ENCODE assay signal across 21 mouse cellular contexts in genomic region chr16:43752900-43753299, GRCm38 (mm10). TPM values are rescaled to one million over a fixed set of nuclear protein-coding genes. Genes with fewer than 3 reads are reported as not detected.
A peak's percentile ranks its signal among the peaks of the same experiment; 100 is the strongest.
DNase-seq lines count a peak whose midpoint lies in the region; ATAC-seq and TF ChIP-seq lines count a peak whose summit lies in the region.
"Had no signal": no experiment of that assay in that cellular context is flagged by ENCODE, and none has a peak within 500 bp of the region (broad histone marks: within the 10 kb centered on the region; RNA-seq: fewer than 3 reads in every experiment).

No protein-coding gene starts in this region.

- 0 out of 2 replicates have a peak, but pooled peaks have one; percentile 1 for TF ChIP-seq CTCF in kidney, adult 2 months (conservative IDR thresholded peaks at IDR 0.05; ENCODE audit: insufficient read depth, insufficient read length, low read depth, low read length)
- no peak for TF ChIP-seq CTCF in thymus, adult 2 months (IDR thresholded peaks at IDR 0.05; ENCODE audit: borderline replicate concordance, control insufficient read depth, extremely low read depth, insufficient read depth, low read length, poor library complexity)

- H3K9me3 ChIP-seq in kidney, embryonic 15.5 days (replicated peaks), result no peaks in the 10 kb centered on the region
- H3K9me3 ChIP-seq: G1E; intestine, embryonic 15.5 days; midbrain, embryonic 12.5 days; neural tube, embryonic 13.5 days had no signal

- H3K27me3 ChIP-seq in kidney, adult 2 months (replicated peaks; ENCODE audit: control insufficient read depth, insufficient read depth, low read length), result no peaks in the 10 kb centered on the region
- H3K27me3 ChIP-seq in kidney, embryonic 15.5 days, result no peaks in the 10 kb centered on the region
- no peaks in the 10 kb centered on the region for H3K27me3 ChIP-seq in thymus, adult 2 months (ENCODE audit: control insufficient read depth, insufficient read depth, low read length)
- H3K27me3 ChIP-seq: intestine, embryonic 15.5 days; midbrain, embryonic 12.5 days; neural tube, embryonic 13.5 days had no signal

- intact Hi-C loops in left cerebral cortex, postnatal 10 days (cut with DNase I), result no loop called here

- no peak overlapping the region for H3K4me3 ChIP-seq in kidney, adult 2 months (ENCODE audit: insufficient read depth, low read depth, low read length)
- H3K4me3 ChIP-seq in kidney, embryonic 15.5 days (replicated peaks), result no peak overlapping the region
- no peak overlapping the region for H3K4me3 ChIP-seq in thymus, adult 2 months (ENCODE audit: control insufficient read depth, insufficient read depth, low read length)
- H3K4me3 ChIP-seq: intestine, embryonic 15.5 days; midbrain, embryonic 12.5 days; neural tube, embryonic 13.5 days had no signal

- no peaks in the 10 kb centered on the region for H3K4me1 ChIP-seq in kidney, adult 2 months (ENCODE audit: control insufficient read depth, insufficient read depth, low read length)
- H3K4me1 ChIP-seq in kidney, embryonic 15.5 days, result no peaks in the 10 kb centered on the region
- H3K4me1 ChIP-seq in thymus, adult 2 months (replicated peaks; ENCODE audit: control insufficient read depth, insufficient read depth, low read length), result no peaks in the 10 kb centered on the region
- H3K4me1 ChIP-seq: intestine, embryonic 15.5 days; midbrain, embryonic 12.5 days; neural tube, embryonic 13.5 days had no signal

- no peak overlapping the region for H3K9ac ChIP-seq in kidney, embryonic 15.5 days
- H3K9ac ChIP-seq: intestine, embryonic 15.5 days; midbrain, embryonic 12.5 days; neural tube, embryonic 13.5 days had no signal

- no peak for ATAC-seq in kidney, embryonic 15.5 days (replicated peaks; ENCODE audit: low FRiP score)
- ATAC-seq: forebrain, embryonic 16.5 days; intestine, embryonic 15.5 days had no signal

- no peak overlapping the region for H3K27ac ChIP-seq in kidney, adult 2 months (ENCODE audit: insufficient read depth, low read depth, low read length)
- no peak overlapping the region for H3K27ac ChIP-seq in kidney, embryonic 15.5 days
- no peak overlapping the region for H3K27ac ChIP-seq in thymus, adult 2 months (ENCODE audit: control insufficient read depth, insufficient read depth, low read length)
- H3K27ac ChIP-seq: intestine, embryonic 15.5 days; midbrain, embryonic 12.5 days; neural tube, embryonic 13.5 days had no signal

- 87% methylated on average over 8 of the region's 8 CpGs for WGBS in kidney, adult 2 months
- 86% methylated on average over 8 of the region's 8 CpGs for WGBS in kidney, embryonic 15.5 days
- 84% methylated on average over 8 of the region's 8 CpGs for WGBS in thymus, adult 2 months

- no peaks in the 10 kb centered on the region for H3K36me3 ChIP-seq in kidney, adult 2 months (ENCODE audit: control insufficient read depth, insufficient read depth, low read length)
- no peaks in the 10 kb centered on the region for H3K36me3 ChIP-seq in kidney, embryonic 15.5 days
- no peaks in the 10 kb centered on the region for H3K36me3 ChIP-seq in thymus, adult 2 months (ENCODE audit: control insufficient read depth, insufficient read depth, low read length)
- H3K36me3 ChIP-seq: G1E; intestine, embryonic 15.5 days; midbrain, embryonic 12.5 days; neural tube, embryonic 13.5 days had no signal

- DNase-seq in kidney, adult 2 months, result no peak
- DNase-seq in thymus, postnatal 4 days, result peak; percentile 20
- no peak for DNase-seq in thymus, adult 2 months
- peak; percentile 48 for DNase-seq in ZHBTc4 (ENCODE audit: low read depth, low spot score)
- DNase-seq in right cerebral cortex, adult 2 months (ENCODE audit: low spot score in 2 of 2), result no peak
- DNase-seq in left cerebral cortex, postnatal 10 days (ENCODE audit: extremely low spot score in 1 of 2, low spot score in 2 of 2), result no peak
- DNase-seq in cerebellum, adult 9-11 months, result no peak
- DNase-seq: cerebellum, adult 18-20 months; gastrocnemius, postnatal 10 days; kidney, postnatal 4 days; lung, postnatal 10 days; thymus, adult 18-20 months had no signal

- no peak for TF ChIP-seq POLR2A in kidney, adult 2 months (IDR thresholded peaks at IDR 0.05; ENCODE audit: low read depth, low read length)
- TF ChIP-seq POLR2A in thymus, adult 2 months (IDR thresholded peaks at IDR 0.05; ENCODE audit: control insufficient read depth, extremely low read depth, insufficient read depth, low read length, poor library complexity), result no peak

- no peak overlapping the region for H3K4me2 ChIP-seq in kidney, embryonic 15.5 days
- H3K4me2 ChIP-seq: heart, embryonic 11.5 days; intestine, embryonic 15.5 days; midbrain, embryonic 12.5 days; neural tube, embryonic 13.5 days had no signal

RNA-seq across cellular contexts. Expression of gene Drd3, which starts 0.9 kb away (rescaled TPM):
- polyA plus RNA-seq in kidney, adult 2 months (2012; rRNA removed), result 0.08 and 0.10 TPM in 2 replicates
- polyA plus RNA-seq in kidney, embryonic 15.5 days (2015; fragmentation: Nextera tagmentation; extraction: Ambion mirVana), result not detected in 2 replicates
- not detected in 2 replicates for polyA plus RNA-seq in thymus, adult 2 months (2012; rRNA removed)
- total RNA-seq in left cerebral cortex, postnatal 10 days (2021), result under 1 TPM; 0.67 to 0.75 TPM
- total RNA-seq: G1E; gastrocnemius, postnatal 10 days; hematopoietic stem cell, adult 5-6 weeks had no signal
- polyA plus RNA-seq: forebrain, embryonic 16.5 days; G1E; heart, embryonic 11.5 days; intestine, embryonic 15.5 days; limb, embryonic 14.5 days; midbrain, embryonic 12.5 days; neural tube, embryonic 13.5 days had no signal

Comparison
In these comparisons a context has a peak if more than half of its experiments do, and no peak if none do; other contexts are left out.
1. DNase-seq: peak in thymus, postnatal 4 days (single experiment) and ZHBTc4 (single experiment); none in kidney, adult 2 months (single experiment), thymus, adult 2 months (single experiment), right cerebral cortex, adult 2 months (0 of 2), left cerebral cortex, postnatal 10 days (0 of 2) and cerebellum, adult 9-11 months (single experiment).